Mouse (Mus musculus) heart, embryonic 16.5 days (tissue): ENCODE measurements at regions not wholly inside any gene's neighbourhood (a gene's known extent, or its start where the extent isn't known, plus 50 kb on each side); places are given as distances from the start of the nearest gene placed in this dataset.

Source experiments
- ATAC-seq: fragments of 200-750 bp; cut with Nextera tagmentation; replicated peaks from 2 replicates; pipeline ENCODE4 v1.8.0; 2017; ENCODE audit warnings: moderate number of reproducible peaks; ENCODE audit not compliant: insufficient read depth, low FRiP score; ENCODE audit errors: extremely low read depth
- H3K27ac ChIP-seq: fragments of 300-500 bp; sonication (generic); 2 replicates; pipeline ENCODE4 v1.5.1; 2014; ENCODE audit warnings: mild to moderate bottlenecking, low read length, control low read depth, moderate library complexity
- H3K27me3 ChIP-seq: fragments of 300-500 bp; sonication (generic); 2 replicates; pipeline ENCODE4 v1.6.1; 2014; ENCODE audit warnings: low read length, mixed read lengths; ENCODE audit not compliant: control insufficient read depth, insufficient read depth
- H3K36me3 ChIP-seq: fragments of 300-500 bp; sonication (generic); 2 replicates; pipeline ENCODE4 v1.6.1; 2014; ENCODE audit not compliant: control insufficient read depth, insufficient read depth
- H3K4me1 ChIP-seq: fragments of 300-500 bp; sonication (generic); 2 replicates; pipeline ENCODE4 v1.6.1; 2014; ENCODE audit warnings: low read length, mixed read lengths; ENCODE audit not compliant: control insufficient read depth, insufficient read depth
- H3K4me2 ChIP-seq: fragments of 300-500 bp; sonication (generic); 2 replicates; pipeline ENCODE4 v1.6.1; 2014; ENCODE audit warnings: low read depth, mild to moderate bottlenecking, control low read depth, low read length
- H3K4me3 ChIP-seq: fragments of 300-500 bp; sonication (generic); 2 replicates; pipeline ENCODE4 v1.5.1; 2014; ENCODE audit warnings: mild to moderate bottlenecking, control low read depth, low read length
- H3K9ac ChIP-seq: fragments of 300-500 bp; sonication (generic); 2 replicates; pipeline ENCODE4 v1.6.1; 2014; ENCODE audit warnings: low read length, control low read depth
- H3K9me3 ChIP-seq: fragments of 300-500 bp; sonication (generic); replicated peaks from 2 replicates; pipeline ENCODE4 v1.6.1; 2016; ENCODE audit warnings: low read length; ENCODE audit not compliant: control insufficient read depth
- WGBS: fragments of 180-500 bp; shearing (Covaris S2); extraction: QIAGEN DNeasy Blood & Tissue Kit; methylation state at CpG from one replicate; pipeline ENCODE4 v1.1.7; 2014; 5-methylcytosine and 5-hydroxymethylcytosine counted together

DNA sequence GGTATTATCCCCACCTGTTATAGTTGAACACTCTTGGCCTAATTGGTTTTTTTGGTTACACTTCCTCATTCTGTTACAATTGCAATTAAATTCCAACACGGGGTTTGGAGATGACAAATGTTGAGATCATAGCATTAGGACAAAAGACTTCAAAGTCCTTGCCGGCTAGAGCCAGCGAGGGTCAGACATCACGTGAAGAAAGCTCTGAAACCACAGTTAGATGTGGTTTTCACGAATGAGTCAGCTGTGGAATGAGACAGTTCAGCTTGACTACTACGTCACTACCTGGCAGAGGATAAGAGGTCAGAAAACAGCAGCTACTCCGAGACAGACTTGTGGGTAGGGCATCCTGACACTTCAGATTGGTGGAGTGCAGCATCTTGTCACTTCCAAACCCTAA lies 55.5 kb upstream of the Trio start:
- Histone ChIP-seq H3K4me3 (no peak overlapping the region), H3K4me1 (no peaks in the 10 kb centered on the region), H3K36me3 (no peaks in the 10 kb centered on the region), H3K4me2 (no peak overlapping the region), H3K27me3 (no peaks in the 10 kb centered on the region), H3K9ac (no peak overlapping the region), H3K9me3 (no peaks in the 10 kb centered on the region), H3K27ac (no peak overlapping the region)
- ATAC-seq, result no peak
- WGBS, result 65% methylated on average over 7 of the region's 7 CpGs

DNA sequence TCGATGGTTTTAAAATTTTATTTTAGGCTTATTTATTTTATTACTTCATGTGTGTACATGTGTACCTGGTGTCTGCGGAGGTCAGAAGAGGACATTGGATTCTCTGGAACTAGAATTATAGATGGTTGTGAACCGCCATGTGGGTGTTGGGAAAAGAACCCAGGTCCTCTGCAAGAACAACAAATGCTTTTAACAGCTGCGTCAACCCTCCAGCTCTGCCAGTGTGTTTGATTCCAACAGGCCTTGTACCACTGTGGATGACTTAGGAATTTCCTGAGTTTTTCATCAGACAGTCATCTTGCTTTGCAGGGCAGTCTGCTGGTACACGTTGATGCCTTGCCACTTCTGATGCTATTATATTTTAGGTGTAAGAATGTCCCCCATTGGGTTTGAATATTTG lies 56.8 kb upstream of the Trio start:
- WGBS, result 77% methylated on average over 5 of the region's 5 CpGs
- no peak overlapping the region for H3K4me3 ChIP-seq
- H3K27me3 ChIP-seq, result no peaks in the 10 kb centered on the region
- no peaks in the 10 kb centered on the region for H3K9me3 ChIP-seq
- no peaks in the 10 kb centered on the region for H3K36me3 ChIP-seq
- no peak overlapping the region for H3K4me2 ChIP-seq
- H3K4me1 ChIP-seq, result no peaks in the 10 kb centered on the region
- H3K27ac ChIP-seq, result no peak overlapping the region
- ATAC-seq, result no peak
- no peak overlapping the region for H3K9ac ChIP-seq

DNA sequence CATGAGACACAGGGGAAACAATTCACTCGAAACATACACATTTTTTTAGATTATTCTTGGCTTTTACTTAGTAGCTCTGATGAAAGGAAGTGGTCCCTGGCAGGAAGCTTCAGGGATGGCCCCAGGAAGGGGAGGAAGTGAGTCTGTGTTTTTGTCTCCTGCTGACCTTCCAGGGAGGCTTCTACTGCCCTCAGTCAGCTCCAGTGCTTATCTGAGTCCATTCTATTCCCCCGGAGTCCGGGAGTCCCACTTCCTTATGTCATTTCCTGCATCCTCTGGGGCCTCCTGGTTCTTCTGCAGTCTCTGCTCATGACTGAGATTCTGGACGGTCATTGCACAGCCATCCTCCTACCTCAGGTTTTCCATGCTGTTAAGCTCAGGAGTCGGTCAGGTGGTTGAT lies 80.3 kb upstream of the Trio start:
- Histone ChIP-seq H3K27ac (no peak overlapping the region), H3K4me3 (no peak overlapping the region), H3K9ac (no peak overlapping the region), H3K9me3 (no peaks in the 10 kb centered on the region), H3K4me1 (no peaks in the 10 kb centered on the region), H3K27me3 (no peaks in the 10 kb centered on the region), H3K36me3 (no peaks in the 10 kb centered on the region), H3K4me2 (no peak overlapping the region)
- WGBS, result 48% methylated on average over 5 of the region's 5 CpGs
- peak; percentile 87 for ATAC-seq

DNA sequence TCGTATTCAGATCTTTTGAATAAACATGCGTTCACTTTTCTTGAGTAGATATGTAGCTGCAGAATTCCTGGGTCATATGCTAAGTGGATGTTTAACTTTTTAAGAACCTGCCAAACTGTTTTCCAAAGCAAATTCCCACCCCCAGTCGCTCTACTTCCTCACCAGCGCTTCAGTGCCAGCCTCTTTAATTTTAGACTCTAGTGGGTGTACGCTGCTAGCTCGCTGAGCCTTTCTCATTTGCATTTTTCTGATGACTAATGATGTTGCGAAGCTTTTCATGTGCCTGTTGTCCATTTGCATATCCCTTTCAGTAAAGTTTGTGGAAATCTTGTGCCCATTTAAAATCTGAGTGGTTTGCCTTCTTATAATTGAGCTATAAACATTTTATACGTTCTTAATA lies 84.3 kb upstream of the Trio start:
- Histone ChIP-seq H3K36me3 (no peaks in the 10 kb centered on the region), H3K4me3 (no peak overlapping the region), H3K9me3 (no peaks in the 10 kb centered on the region), H3K9ac (no peak overlapping the region), H3K4me2 (no peak overlapping the region), H3K4me1 (no peaks in the 10 kb centered on the region), H3K27ac (no peak overlapping the region), H3K27me3 (no peaks in the 10 kb centered on the region)
- no peak for ATAC-seq
- WGBS, result 63% methylated on average over 8 of the region's 8 CpGs

DNA sequence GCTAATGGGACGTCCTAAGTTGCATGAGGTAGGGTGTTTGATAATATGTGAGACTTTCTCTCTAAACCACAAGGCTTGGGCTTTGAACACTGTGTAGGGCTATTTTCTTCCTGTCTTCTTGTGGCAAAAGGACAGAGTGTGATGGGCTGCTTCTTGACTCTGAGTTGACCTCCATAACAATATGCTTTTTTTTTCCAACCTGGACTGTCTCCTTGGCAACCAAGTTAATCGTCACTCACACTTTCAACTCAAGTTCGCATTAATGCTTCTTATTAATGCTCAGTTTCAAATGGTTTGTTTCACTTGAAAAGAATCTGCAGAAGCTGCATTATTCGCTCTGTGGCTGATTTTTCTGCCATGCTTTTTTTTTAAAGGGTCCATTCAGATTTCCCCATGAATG lies 87.8 kb upstream of the Trio start:
- WGBS, result 77% methylated on average over 4 of the region's 4 CpGs
- Histone ChIP-seq H3K27ac (no peak overlapping the region), H3K36me3 (no peaks in the 10 kb centered on the region), H3K4me2 (no peak overlapping the region), H3K9ac (no peak overlapping the region), H3K4me3 (no peak overlapping the region), H3K27me3 (no peaks in the 10 kb centered on the region), H3K4me1 (no peaks in the 10 kb centered on the region), H3K9me3 (no peaks in the 10 kb centered on the region)
- no peak for ATAC-seq

DNA sequence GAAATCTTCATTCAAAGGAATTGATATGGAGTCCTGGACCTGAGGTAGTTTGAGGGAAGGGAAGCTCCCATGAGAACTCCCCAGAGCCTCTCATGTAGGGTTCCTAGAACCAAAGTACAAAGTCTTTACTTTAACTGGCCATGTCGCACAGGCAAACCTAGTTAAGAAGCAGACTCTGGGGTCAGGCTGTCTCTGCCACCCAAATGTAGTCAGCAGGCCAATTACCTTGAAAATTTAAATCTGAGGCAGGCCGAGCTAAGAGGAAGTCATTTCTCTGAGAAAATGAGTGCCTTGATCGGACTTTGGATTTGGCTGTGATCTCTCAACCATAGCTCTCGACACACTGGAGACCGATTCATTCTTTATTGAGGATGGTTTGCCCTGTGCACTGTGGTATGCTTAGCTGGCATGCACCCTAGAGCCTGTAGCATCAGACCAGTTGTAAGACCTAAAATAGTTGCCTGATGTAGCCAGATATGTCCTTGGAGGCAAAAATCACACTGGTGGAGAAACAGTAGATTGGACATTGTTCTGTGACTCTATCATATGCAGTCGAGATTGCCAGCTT lies 88.6 kb upstream of the Trio start:
- no peak overlapping the region for H3K27ac ChIP-seq
- H3K4me2 ChIP-seq, result no peak overlapping the region
- H3K4me1 ChIP-seq, result no peaks in the 10 kb centered on the region
- H3K27me3 ChIP-seq, result no peaks in the 10 kb centered on the region
- 83% methylated on average over 6 of the region's 6 CpGs for WGBS
- no peaks in the 10 kb centered on the region for H3K36me3 ChIP-seq
- H3K4me3 ChIP-seq, result no peak overlapping the region
- no peak for ATAC-seq
- H3K9ac ChIP-seq, result no peak overlapping the region
- no peaks in the 10 kb centered on the region for H3K9me3 ChIP-seq

DNA sequence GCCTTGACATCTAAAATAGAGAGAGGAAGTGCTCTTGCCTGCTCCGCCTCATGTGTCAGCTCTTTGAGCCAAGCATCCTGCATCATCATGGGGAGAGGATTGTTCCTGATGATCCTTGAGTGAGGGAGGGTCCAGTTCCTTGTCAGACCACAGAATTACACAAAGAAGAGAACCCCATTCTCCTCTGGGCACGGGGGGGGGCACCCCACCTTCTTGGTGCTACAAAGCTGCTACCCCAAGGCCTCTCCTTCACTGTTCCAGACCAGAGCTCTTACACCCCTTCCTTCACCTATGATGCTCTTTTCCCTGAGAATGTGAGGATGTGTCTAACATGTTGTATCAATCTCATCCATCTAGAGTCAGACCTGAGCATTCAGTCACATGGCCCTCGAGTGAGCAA lies 76.7 kb upstream of the Dnah5 start:
- Histone ChIP-seq H3K9me3 (no peaks in the 10 kb centered on the region), H3K27me3 (no peaks in the 10 kb centered on the region), H3K4me1 (no peaks in the 10 kb centered on the region), H3K27ac (no peak overlapping the region), H3K4me2 (no peak overlapping the region), H3K9ac (no peak overlapping the region), H3K4me3 (no peak overlapping the region), H3K36me3 (no peaks in the 10 kb centered on the region)
- ATAC-seq, result no peak
- 55% methylated on average over 3 of the region's 3 CpGs for WGBS

DNA sequence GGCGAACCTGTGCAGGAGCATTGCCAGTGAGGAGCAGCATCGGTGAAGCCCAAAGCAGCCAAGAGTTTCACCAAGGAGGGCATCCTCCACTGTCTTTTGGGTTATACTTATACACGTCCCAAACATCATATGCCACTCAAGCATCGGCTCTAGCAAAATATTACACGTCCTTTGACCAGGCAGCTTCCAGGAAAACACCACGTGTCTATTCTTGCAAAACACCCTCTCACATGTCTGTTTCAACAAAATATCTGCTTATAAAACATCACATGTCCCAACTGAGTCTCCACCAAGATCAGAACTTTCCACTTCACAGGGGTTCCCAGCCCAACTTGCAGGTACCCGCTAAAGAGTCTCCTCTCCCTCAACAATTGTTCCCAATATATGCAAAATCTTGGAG lies 74.0 kb upstream of the Dnah5 start:
- Histone ChIP-seq H3K27me3 (no peaks in the 10 kb centered on the region), H3K27ac (no peak overlapping the region), H3K9me3 (no peaks in the 10 kb centered on the region), H3K9ac (no peak overlapping the region), H3K4me3 (no peak overlapping the region), H3K4me2 (no peak overlapping the region), H3K4me1 (peaks cover 16% of the 10 kb centered on the region), H3K36me3 (no peaks in the 10 kb centered on the region)
- ATAC-seq, result no peak
- 89% methylated on average over 7 of the region's 7 CpGs for WGBS

DNA sequence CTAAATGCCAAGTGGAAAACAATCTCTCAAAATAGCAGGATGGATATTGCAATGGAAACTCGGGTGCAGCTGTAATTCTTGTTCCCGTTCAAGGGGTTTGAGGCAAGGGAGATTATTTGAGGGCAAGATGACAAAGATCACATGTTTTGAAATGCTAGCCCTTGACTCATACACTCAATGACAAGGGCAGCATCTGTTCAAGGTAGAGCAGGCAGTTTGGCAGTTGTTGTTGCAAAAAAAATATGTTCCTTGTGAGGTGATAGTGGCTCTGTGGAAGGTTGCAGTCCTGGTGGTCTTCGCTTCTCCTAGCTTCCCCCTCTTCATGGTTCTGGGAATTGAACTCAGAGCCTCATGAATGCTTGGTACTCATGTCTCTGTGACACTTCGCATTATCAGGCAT lies 72.0 kb upstream of the Dnah5 start:
- WGBS, result 70% methylated on average over 4 of the region's 4 CpGs
- H3K27ac ChIP-seq, result no peak overlapping the region
- no peak for ATAC-seq
- H3K9me3 ChIP-seq, result no peaks in the 10 kb centered on the region
- peaks cover 16% of the 10 kb centered on the region for H3K4me1 ChIP-seq
- no peaks in the 10 kb centered on the region for H3K36me3 ChIP-seq
- H3K4me3 ChIP-seq, result no peak overlapping the region
- no peak overlapping the region for H3K9ac ChIP-seq
- no peak overlapping the region for H3K4me2 ChIP-seq
- H3K27me3 ChIP-seq, result no peaks in the 10 kb centered on the region
